In genomic region chr12:8031595-8032358, GRCm38 (mm10) we compare ENCODE assay signal across 13 mouse cellular contexts. TPM values are rescaled to one million over a fixed set of nuclear protein-coding genes. Genes with fewer than 3 reads are reported as not detected.
DNase-seq lines count a peak whose midpoint lies in the region; ATAC-seq and TF ChIP-seq lines count a peak whose summit lies in the region.
"Had no signal": no experiment of that assay in that cellular context is flagged by ENCODE, and none has a peak within 500 bp of the region (broad histone marks: within the 10 kb centered on the region; RNA-seq: fewer than 3 reads in every experiment).

No protein-coding gene starts in this region.

- peak; percentile 46; the same call in 1 of the 2 replicates for ATAC-seq in kidney, postnatal 0 days (replicated peaks; ENCODE audit: low FRiP score, low read depth)
- ATAC-seq in forebrain, postnatal 0 days: peak; percentile 29; the same call in 1 of the 2 replicates

- no peaks in the 10 kb centered on the region for H3K4me1 ChIP-seq in kidney, postnatal 0 days (replicated peaks; ENCODE audit: insufficient read depth, low read length)
- H3K4me1 ChIP-seq in forebrain, postnatal 0 days (ENCODE audit: insufficient read depth): no peaks in the 10 kb centered on the region
- H3K4me1 ChIP-seq in midbrain, embryonic 10.5 days: peaks cover 15% of the 10 kb centered on the region

- no peaks in the 10 kb centered on the region for H3K36me3 ChIP-seq in kidney, postnatal 0 days (ENCODE audit: insufficient read depth, low read length)
- no peaks in the 10 kb centered on the region for H3K36me3 ChIP-seq in forebrain, postnatal 0 days (ENCODE audit: insufficient read depth)
- H3K36me3 ChIP-seq in midbrain, embryonic 10.5 days: no peaks in the 10 kb centered on the region
- H3K36me3 ChIP-seq: embryonic facial prominence, embryonic 10.5 days had no signal

- no peak overlapping the region for H3K9ac ChIP-seq in kidney, postnatal 0 days (ENCODE audit: low read depth, low read length)
- H3K9ac ChIP-seq in forebrain, postnatal 0 days: no peak overlapping the region

- no peak overlapping the region for H3K4me2 ChIP-seq in kidney, postnatal 0 days (ENCODE audit: low read length)
- no peak overlapping the region for H3K4me2 ChIP-seq in forebrain, postnatal 0 days (ENCODE audit: low read depth)

- TF ChIP-seq CTCF in kidney, postnatal 0 days (IDR thresholded peaks at IDR 0.05; ENCODE audit: low read depth): no peak
- TF ChIP-seq CTCF in forebrain, postnatal 0 days (IDR thresholded peaks at IDR 0.05; ENCODE audit: low read depth): no peak

- no peaks in the 10 kb centered on the region for H3K9me3 ChIP-seq in kidney, postnatal 0 days (replicated peaks; ENCODE audit: low read length)
- H3K9me3 ChIP-seq in forebrain, postnatal 0 days (ENCODE audit: low read length): no peaks in the 10 kb centered on the region
- 0 out of 2 replicates have a peak, but pooled peaks cover 4% of the 10 kb centered on the region for H3K9me3 ChIP-seq in midbrain, embryonic 10.5 days (replicated peaks)
- H3K9me3 ChIP-seq: embryonic facial prominence, embryonic 10.5 days had no signal

- no peak for DNase-seq in kidney, postnatal 0 days (ENCODE audit: low spot score)
- no peak for DNase-seq in kidney, postnatal 4 days
- DNase-seq in forebrain, postnatal 0 days: no peak
- DNase-seq in midbrain, embryonic 10.5 days (ENCODE audit: low spot score): peak; percentile 62
- peak; percentile 46 for DNase-seq in retina, postnatal 1 day
- DNase-seq in urinary bladder, postnatal 25 days (ENCODE audit: low spot score): no peak
- DNase-seq in frontal cortex, postnatal 25 days (ENCODE audit: low spot score in 2 of 2): no peak
- DNase-seq in cerebellum, adult 11-12 months: no peak
- DNase-seq: gastrocnemius, adult 2 months; heart, postnatal 4 days; liver had no signal

- no peak overlapping the region for H3K27ac ChIP-seq in kidney, postnatal 0 days
- no peak overlapping the region for H3K27ac ChIP-seq in forebrain, postnatal 0 days (ENCODE audit: low read depth, low read length)
- H3K27ac ChIP-seq in midbrain, embryonic 10.5 days (replicated peaks): no peak overlapping the region
- H3K27ac ChIP-seq: embryonic facial prominence, embryonic 10.5 days; gastrocnemius, adult 2 months had no signal

- WGBS in kidney, postnatal 0 days: 41% methylated on average over 14 of the region's 14 CpGs
- WGBS in forebrain, postnatal 0 days: 11% methylated on average over 14 of the region's 14 CpGs
- WGBS in midbrain, embryonic 10.5 days: 19% methylated on average over 14 of the region's 14 CpGs

- H3K4me3 ChIP-seq in kidney, postnatal 0 days (replicated peaks; ENCODE audit: low read depth, low read length): no peak overlapping the region
- H3K4me3 ChIP-seq in forebrain, postnatal 0 days (ENCODE audit: low read depth, low read length): no peak overlapping the region
- H3K4me3 ChIP-seq in midbrain, embryonic 10.5 days: no peak overlapping the region
- H3K4me3 ChIP-seq: embryonic facial prominence, embryonic 10.5 days; gastrocnemius, adult 2 months had no signal

- no peaks in the 10 kb centered on the region for H3K27me3 ChIP-seq in kidney, postnatal 0 days (ENCODE audit: insufficient read depth, low read length)
- H3K27me3 ChIP-seq in forebrain, postnatal 0 days (ENCODE audit: insufficient read depth, low read length): no peaks in the 10 kb centered on the region
- peaks cover 82% of the 10 kb centered on the region for H3K27me3 ChIP-seq in midbrain, embryonic 10.5 days (ENCODE audit: low read depth, poor library complexity, severe bottlenecking)

RNA-seq across cellular contexts. Expression of gene Apob, which starts 54.3 kb away (rescaled TPM):
- polyA plus RNA-seq in kidney, postnatal 0 days (2015; fragmentation: Nextera tagmentation; extraction: Ambion mirVana): 0.03 and 0.06 TPM in 2 replicates
- 0.15 and 0.33 TPM in 2 replicates for total RNA-seq in forebrain, postnatal 0 days (2014; rRNA removed)
- polyA plus RNA-seq in forebrain, postnatal 0 days (2015; fragmentation: Nextera tagmentation; extraction: Ambion mirVana): 0.01 TPM in 1 of 2 replicates, not detected in the other
- polyA plus RNA-seq in midbrain, embryonic 10.5 days (2016; fragmentation: Nextera tagmentation; extraction: Ambion mirVana): 0.07 TPM in 1 of 2 replicates, not detected in the other
- total RNA-seq: layer of hippocampus, adult 8-10 months had no signal

Comparison
In these comparisons a context has a peak if more than half of its experiments do, and no peak if none do; other contexts are left out.
1. DNase-seq: peak in midbrain, embryonic 10.5 days (single experiment) and retina, postnatal 1 day (single experiment); none in kidney, postnatal 0 days (single experiment), kidney, postnatal 4 days (0 of 2), forebrain, postnatal 0 days (single experiment), urinary bladder, postnatal 25 days (single experiment), frontal cortex, postnatal 25 days (0 of 2) and cerebellum, adult 11-12 months (single experiment).